Mouse (Mus musculus): Measurements from ENCODE around the gene Susd3. TPM values are rescaled to one million over a fixed set of nuclear protein-coding genes. Genes with fewer than 3 reads are reported as not detected.

Gene Susd3
- polyA plus RNA-seq, 1 experiment from 2014 or later, result 0.85 TPM

- Histone ChIP-seq H3K4me3 (ENCODE audit: low read length) (peak overlapping the region; percentile 57), H3K36me3 (ENCODE audit: control insufficient read depth, insufficient read depth, low read length) (no peaks in the 10 kb centered on the region), H3K27ac (ENCODE audit: low read depth, low read length) (peak overlapping the region; percentile 37; the same call in 1 of the 2 replicates), H3K9me3 (ENCODE audit: control insufficient read depth, low read length) (no peaks in the 10 kb centered on the region), H3K27me3 (replicated peaks; ENCODE audit: control insufficient read depth, insufficient read depth, low read length) (no peaks in the 10 kb centered on the region), H3K9ac (ENCODE audit: low read depth, low read length) (peak overlapping the region; percentile 68), H3K4me1 (ENCODE audit: control insufficient read depth, insufficient read depth, low read depth, low read length) (peaks cover 26% of the 10 kb centered on the region), H3K4me2 (ENCODE audit: low read length) (peak overlapping the region; percentile 85)
- peak; percentile 34; the same call in 1 of the 2 replicates for ATAC-seq
- 25% methylated on average over 15 of the region's 15 CpGs for WGBS
Observed at GRCm38 (mm10) chr13:49188219-49188965, 60.1 kb downstream of the Susd3 start.

GRCm38 (mm10) chr13:49187288-49188218 is 61.0 kb downstream of the Susd3 start, which contains the start of gene Ninj1:
TSS of gene Ninj1 (plus strand) at chr13:49187485.
- Histone ChIP-seq H3K27ac (ENCODE audit: low read depth, low read length) (peak within 1 kb of the TSS; percentile 52), H3K27me3 (replicated peaks; ENCODE audit: control insufficient read depth, insufficient read depth, low read length) (no peaks in the 10 kb centered on the region), H3K36me3 (ENCODE audit: control insufficient read depth, insufficient read depth, low read length) (no peaks in the 10 kb centered on the region), H3K4me3 (ENCODE audit: low read length) (peak within 1 kb of the TSS; percentile 57), H3K9me3 (ENCODE audit: control insufficient read depth, low read length) (no peaks in the 10 kb centered on the region), H3K9ac (ENCODE audit: low read depth, low read length) (peak within 1 kb of the TSS; percentile 68), H3K4me2 (ENCODE audit: low read length) (peak within 1 kb of the TSS; percentile 85), H3K4me1 (ENCODE audit: control insufficient read depth, insufficient read depth, low read depth, low read length) (peaks cover 26% of the 10 kb centered on the region)
- peak; percentile 93 for ATAC-seq
- under 1% methylated on average over 66 of the region's 87 CpGs for WGBS

GRCm38 (mm10) chr13:49186798-49187287 is 61.7 kb downstream of the Susd3 start:
- 17% methylated on average over 11 of the region's 11 CpGs for WGBS
- peaks cover 26% of the 10 kb centered on the region for H3K4me1 ChIP-seq (ENCODE audit: control insufficient read depth, insufficient read depth, low read depth, low read length)
- H3K27me3 ChIP-seq (replicated peaks; ENCODE audit: control insufficient read depth, insufficient read depth, low read length), result no peaks in the 10 kb centered on the region
- H3K4me2 ChIP-seq (ENCODE audit: low read length), result peak overlapping the region; percentile 85
- no peak; the same call in 1 of the 2 replicates for ATAC-seq
- no peaks in the 10 kb centered on the region for H3K36me3 ChIP-seq (ENCODE audit: control insufficient read depth, insufficient read depth, low read length)
- H3K9me3 ChIP-seq (ENCODE audit: control insufficient read depth, low read length), result no peaks in the 10 kb centered on the region
- H3K4me3 ChIP-seq (ENCODE audit: low read length), result peak overlapping the region; percentile 57
- H3K27ac ChIP-seq (ENCODE audit: low read depth, low read length), result peak overlapping the region; percentile 52
- H3K9ac ChIP-seq (ENCODE audit: low read depth, low read length), result peak overlapping the region; percentile 68

- H3K9ac ChIP-seq (ENCODE audit: low read depth, low read length), result no peak overlapping the region
- H3K36me3 ChIP-seq (ENCODE audit: control insufficient read depth, insufficient read depth, low read length), result no peaks in the 10 kb centered on the region
- 50% methylated on average over 5 of the region's 5 CpGs for WGBS
- no peak overlapping the region for H3K4me3 ChIP-seq (ENCODE audit: low read length)
- H3K4me1 ChIP-seq (ENCODE audit: control insufficient read depth, insufficient read depth, low read depth, low read length), result peaks cover 13% of the 10 kb centered on the region
- no peak overlapping the region for H3K4me2 ChIP-seq (ENCODE audit: low read length)
- no peaks in the 10 kb centered on the region for H3K27me3 ChIP-seq (replicated peaks; ENCODE audit: control insufficient read depth, insufficient read depth, low read length)
- no peak overlapping the region for H3K27ac ChIP-seq (ENCODE audit: low read depth, low read length)
- ATAC-seq, result no peak
- H3K9me3 ChIP-seq (ENCODE audit: control insufficient read depth, low read length), result no peaks in the 10 kb centered on the region
Observed at GRCm38 (mm10) chr13:49183646-49184045, 64.9 kb downstream of the Susd3 start.

GRCm38 (mm10) chr13:49183161-49183560 is 65.3 kb downstream of the Susd3 start:
- no peaks in the 10 kb centered on the region for H3K9me3 ChIP-seq (ENCODE audit: control insufficient read depth, low read length)
- WGBS, result 58% methylated on average over 5 of the region's 5 CpGs
- no peak overlapping the region for H3K9ac ChIP-seq (ENCODE audit: low read depth, low read length)
- no peak overlapping the region for H3K4me2 ChIP-seq (ENCODE audit: low read length)
- peaks cover 9% of the 10 kb centered on the region for H3K4me1 ChIP-seq (ENCODE audit: control insufficient read depth, insufficient read depth, low read depth, low read length)
- no peak for ATAC-seq
- H3K27me3 ChIP-seq (replicated peaks; ENCODE audit: control insufficient read depth, insufficient read depth, low read length), result no peaks in the 10 kb centered on the region
- H3K36me3 ChIP-seq (ENCODE audit: control insufficient read depth, insufficient read depth, low read length), result no peaks in the 10 kb centered on the region
- no peak overlapping the region for H3K4me3 ChIP-seq (ENCODE audit: low read length)
- no peak overlapping the region for H3K27ac ChIP-seq (ENCODE audit: low read depth, low read length)

GRCm38 (mm10) chr13:49181411-49181984 is 67.0 kb downstream of the Susd3 start:
- no peaks in the 10 kb centered on the region; the same call in 1 of the 2 replicates for H3K4me1 ChIP-seq (ENCODE audit: control insufficient read depth, insufficient read depth, low read depth, low read length)
- ATAC-seq, result no peak

GRCm38 (mm10) chr13:49180691-49181090 is 67.8 kb downstream of the Susd3 start:
- ATAC-seq, result no peak
- no peak overlapping the region for H3K4me3 ChIP-seq (ENCODE audit: low read length)
- no peak overlapping the region for H3K27ac ChIP-seq (ENCODE audit: low read depth, low read length)
- 65% methylated on average over 1 of the region's 1 CpGs for WGBS
- no peaks in the 10 kb centered on the region for H3K27me3 ChIP-seq (replicated peaks; ENCODE audit: control insufficient read depth, insufficient read depth, low read length)
- H3K36me3 ChIP-seq (ENCODE audit: control insufficient read depth, insufficient read depth, low read length), result no peaks in the 10 kb centered on the region
- H3K4me2 ChIP-seq (ENCODE audit: low read length), result no peak overlapping the region
- no peaks in the 10 kb centered on the region; the same call in 1 of the 2 replicates for H3K4me1 ChIP-seq (ENCODE audit: control insufficient read depth, insufficient read depth, low read depth, low read length)
- H3K9me3 ChIP-seq (ENCODE audit: control insufficient read depth, low read length), result no peaks in the 10 kb centered on the region
- H3K9ac ChIP-seq (ENCODE audit: low read depth, low read length), result no peak overlapping the region

More at GRCm38 (mm10) chr13:49181411-49181984, 67.0 kb downstream of the Susd3 start:
- Histone ChIP-seq H3K27me3 (replicated peaks; ENCODE audit: control insufficient read depth, insufficient read depth, low read length) (no peaks in the 10 kb centered on the region), H3K9ac (ENCODE audit: low read depth, low read length) (no peak overlapping the region), H3K9me3 (ENCODE audit: control insufficient read depth, low read length) (no peaks in the 10 kb centered on the region), H3K27ac (ENCODE audit: low read depth, low read length) (no peak overlapping the region), H3K4me3 (ENCODE audit: low read length) (no peak overlapping the region), H3K36me3 (ENCODE audit: control insufficient read depth, insufficient read depth, low read length) (no peaks in the 10 kb centered on the region), H3K4me2 (ENCODE audit: low read length) (no peak overlapping the region)
- WGBS, result 77% methylated on average over 3 of the region's 3 CpGs
